Mouse (Mus musculus): ENCODE measurements around the gene Psmd8. TPM values are rescaled to one million over a fixed set of nuclear protein-coding genes. Genes with fewer than 3 reads are reported as not detected.

Gene Psmd8
- polyA plus RNA-seq (2015; fragmentation: Illumina TruSeq; extraction: RNeasy Lipid Tissue Mini Kit (QIAGEN cat#74804); ENCODE audit: insufficient read depth, low read depth, low replicate concordance): 32.7 TPM

GRCm38 (mm10) chr7:29180077-29180853 is at the start of gene Psmd8:
Psmd8 (minus strand) TSS chr7:29180701.

GRCm38 (mm10) chr7:29213675-29214082 is 33.2 kb upstream of the Psmd8 start, which contains the start of gene Catsperg1:
Catsperg1 (minus strand) TSS chr7:29214035.

DNA sequence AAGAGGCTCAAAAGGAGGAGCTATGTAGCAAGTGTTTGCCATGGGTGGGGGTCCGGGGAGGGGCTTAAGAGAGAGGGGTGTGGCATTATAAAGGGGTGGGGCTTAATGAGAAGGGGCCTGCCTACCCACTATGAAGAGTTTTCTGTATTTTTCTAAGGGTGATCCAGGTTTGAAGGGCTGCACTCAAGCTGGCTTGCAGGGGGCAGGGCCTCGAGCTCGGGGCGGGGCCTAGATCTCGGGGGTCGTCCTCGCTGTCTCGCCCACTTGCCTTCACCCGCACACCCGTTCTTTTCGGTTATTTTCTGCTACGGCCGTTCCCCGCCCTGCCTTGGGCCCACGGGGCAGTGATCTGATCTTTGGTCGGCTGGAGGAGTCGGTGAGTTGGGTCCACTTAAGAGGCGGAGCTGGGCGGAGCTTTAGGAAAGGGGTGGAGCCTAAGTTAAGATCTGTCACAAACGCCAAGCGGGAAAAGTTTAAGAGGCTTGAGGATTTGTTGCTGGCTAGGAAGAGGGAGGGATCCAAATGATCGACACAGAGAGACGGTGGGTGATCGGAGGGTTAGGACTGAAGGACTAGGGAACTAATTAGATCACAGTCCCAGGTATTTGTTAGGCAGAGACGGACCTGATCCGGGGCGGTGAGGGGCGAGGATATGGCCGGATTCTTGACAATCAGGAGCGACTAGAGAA is 10.3 kb downstream of the Psmd8 start, which contains the start of the genes Ggn and Spred3:
Gene Ggn (plus strand): TSS at position 145 of the 689 bp plus-strand sequence.
Gene Spred3 (minus strand): TSS at position 346 of the 689 bp plus-strand sequence.

GRCm38 (mm10) chr7:29155838-29156782 is 24.4 kb downstream of the Psmd8 start, which contains the start of gene Fam98c:
Fam98c (minus strand) TSS chr7:29156234.

GRCm38 (mm10) chr7:29134693-29135386 is 45.7 kb downstream of the Psmd8 start, which contains the start of gene Rasgrp4:
Rasgrp4 (plus strand) TSS chr7:29134851.

GRCm38 (mm10) chr7:29124970-29125369 is 55.5 kb downstream of the Psmd8 start, which contains the start of gene Ryr1:
Ryr1 (minus strand) TSS chr7:29125179.

Other genes with a start within 250 kb of the Psmd8 start
- 71.1 TPM for gene Actn4, start 218.4 kb downstream of the Psmd8 start, polyA plus RNA-seq (2015; fragmentation: Illumina TruSeq; extraction: RNeasy Lipid Tissue Mini Kit (QIAGEN cat#74804); ENCODE audit: insufficient read depth, low read depth, low replicate concordance)
- gene Eif3k, start 198.8 kb downstream of the Psmd8 start, polyA plus RNA-seq (2015; fragmentation: Illumina TruSeq; extraction: RNeasy Lipid Tissue Mini Kit (QIAGEN cat#74804); ENCODE audit: insufficient read depth, low read depth, low replicate concordance): 94.8 TPM
- gene Map4k1, start 198.7 kb downstream of the Psmd8 start, polyA plus RNA-seq (2015; fragmentation: Illumina TruSeq; extraction: RNeasy Lipid Tissue Mini Kit (QIAGEN cat#74804); ENCODE audit: insufficient read depth, low read depth, low replicate concordance): 0.30 TPM
- not detected for gene Ryr1, start 55.5 kb downstream of the Psmd8 start, polyA plus RNA-seq (2015; fragmentation: Illumina TruSeq; extraction: RNeasy Lipid Tissue Mini Kit (QIAGEN cat#74804); ENCODE audit: insufficient read depth, low read depth, low replicate concordance)
- gene Rasgrp4, start 45.9 kb downstream of the Psmd8 start, polyA plus RNA-seq (2015; fragmentation: Illumina TruSeq; extraction: RNeasy Lipid Tissue Mini Kit (QIAGEN cat#74804); ENCODE audit: insufficient read depth, low read depth, low replicate concordance): 1.4 TPM
- gene Fam98c, start 24.5 kb downstream of the Psmd8 start, polyA plus RNA-seq (2015; fragmentation: Illumina TruSeq; extraction: RNeasy Lipid Tissue Mini Kit (QIAGEN cat#74804); ENCODE audit: insufficient read depth, low read depth, low replicate concordance): 14.6 TPM
- gene Ggn, start 10.5 kb downstream of the Psmd8 start, polyA plus RNA-seq (2015; fragmentation: Illumina TruSeq; extraction: RNeasy Lipid Tissue Mini Kit (QIAGEN cat#74804); ENCODE audit: insufficient read depth, low read depth, low replicate concordance): 2.3 TPM
- 1.4 TPM for gene Spred3, start 10.3 kb downstream of the Psmd8 start, polyA plus RNA-seq (2015; fragmentation: Illumina TruSeq; extraction: RNeasy Lipid Tissue Mini Kit (QIAGEN cat#74804); ENCODE audit: insufficient read depth, low read depth, low replicate concordance)
- 0.55 TPM for gene Catsperg1, start 33.3 kb upstream of the Psmd8 start, polyA plus RNA-seq (2015; fragmentation: Illumina TruSeq; extraction: RNeasy Lipid Tissue Mini Kit (QIAGEN cat#74804); ENCODE audit: insufficient read depth, low read depth, low replicate concordance)
- gene Kcnk6, start 51.8 kb upstream of the Psmd8 start, polyA plus RNA-seq (2015; fragmentation: Illumina TruSeq; extraction: RNeasy Lipid Tissue Mini Kit (QIAGEN cat#74804); ENCODE audit: insufficient read depth, low read depth, low replicate concordance): 2.9 TPM
- 15.3 TPM for gene Yif1b, start 57.6 kb upstream of the Psmd8 start, polyA plus RNA-seq (2015; fragmentation: Illumina TruSeq; extraction: RNeasy Lipid Tissue Mini Kit (QIAGEN cat#74804); ENCODE audit: insufficient read depth, low read depth, low replicate concordance)
- not detected for gene 2200002D01Rik, start 67.8 kb upstream of the Psmd8 start, polyA plus RNA-seq (2015; fragmentation: Illumina TruSeq; extraction: RNeasy Lipid Tissue Mini Kit (QIAGEN cat#74804); ENCODE audit: insufficient read depth, low read depth, low replicate concordance)
- 98.5 TPM for gene Spint2, start 101.2 kb upstream of the Psmd8 start, polyA plus RNA-seq (2015; fragmentation: Illumina TruSeq; extraction: RNeasy Lipid Tissue Mini Kit (QIAGEN cat#74804); ENCODE audit: insufficient read depth, low read depth, low replicate concordance)
- gene Ppp1r14a, start 108.6 kb upstream of the Psmd8 start, polyA plus RNA-seq (2015; fragmentation: Illumina TruSeq; extraction: RNeasy Lipid Tissue Mini Kit (QIAGEN cat#74804); ENCODE audit: insufficient read depth, low read depth, low replicate concordance): 6.3 TPM
- 1.6 TPM for gene Dpf1, start 123.2 kb upstream of the Psmd8 start, polyA plus RNA-seq (2015; fragmentation: Illumina TruSeq; extraction: RNeasy Lipid Tissue Mini Kit (QIAGEN cat#74804); ENCODE audit: insufficient read depth, low read depth, low replicate concordance)

All from pancreas, adult 10 weeks (tissue).